Mouse (Mus musculus) G1E (cell line): ENCODE data around the gene Myt1l.

Experiments used
- CTCF ChIP-seq: IDR thresholded peaks from 2 replicates; pipeline ENCODE4 v1.5.1; 2012; ENCODE audit warnings: low read depth, low read length, inconsistent platforms, mixed read lengths
- GATA1 ChIP-seq: IDR thresholded peaks from 2 replicates; pipeline ENCODE4 v1.6.1; 2012; ENCODE audit warnings: borderline replicate concordance, low read length, inconsistent platforms, mixed read lengths
- POLR2AphosphoS5 ChIP-seq: IDR thresholded peaks from 2 replicates; pipeline ENCODE4 v1.6.1; 2012; ENCODE audit warnings: low read depth, low read length, inconsistent platforms; ENCODE audit not compliant: insufficient replicate concordance
- TAL1 ChIP-seq: conservative IDR thresholded peaks from 2 replicates; pipeline ENCODE4 v1.6.1; 2012; ENCODE audit warnings: low read depth, low read length, inconsistent platforms, mixed read lengths

DNA sequence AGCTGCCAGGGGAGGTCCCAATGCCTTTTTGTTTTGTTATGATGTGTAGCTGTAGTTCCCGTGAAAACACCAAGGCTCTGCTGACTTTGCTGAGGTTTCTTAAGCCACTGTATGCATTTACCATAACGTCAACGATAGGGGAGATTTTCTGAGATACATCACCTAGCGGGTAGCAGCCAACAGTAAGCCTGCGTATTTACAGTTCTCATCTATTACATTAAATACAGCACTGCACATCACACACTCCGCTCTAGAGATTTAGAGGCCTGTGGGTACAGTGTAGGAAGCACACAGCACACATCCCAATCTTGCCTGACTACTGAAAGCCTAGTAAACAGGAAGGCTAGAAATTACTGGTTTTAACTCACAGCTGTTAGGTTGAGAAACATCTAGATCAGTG, 6.1 kb downstream of the Myt1l start:
- TF ChIP-seq CTCF (no peak), TAL1 (no peak), GATA1 (no peak), POLR2AphosphoS5 (no peak)
